Mouse (Mus musculus) lung, postnatal 0 days (tissue): ENCODE results near the gene Parp16. TPM values are rescaled to one million over a fixed set of nuclear protein-coding genes. Genes with fewer than 3 reads are reported as not detected.
A peak's percentile ranks its signal among the peaks of the same experiment; 100 is the strongest.

ENCODE experiments used
- ATAC-seq: fragments of 200-750 bp; cut with Nextera tagmentation; 2 replicates; pipeline ENCODE4 v1.8.0; 2017; ENCODE audit warnings: moderate library complexity
- DNase-seq: peaks from one replicate; pipeline ENCODE4 v3.0.0-alpha.2; 2016; ENCODE audit warnings: low spot score
- H3K27ac ChIP-seq: fragments of 300-500 bp; sonication (generic); 2 replicates; pipeline ENCODE4 v1.5.1; 2014; ENCODE audit warnings: antibody characterized with exemption, mild to moderate bottlenecking, low read length, mixed read lengths
- H3K27me3 ChIP-seq: fragments of 300-500 bp; sonication (generic); replicated peaks from 2 replicates; pipeline ENCODE4 v1.6.1; 2014; ENCODE audit warnings: low read length, mixed read lengths; ENCODE audit not compliant: insufficient read depth
- H3K36me3 ChIP-seq: fragments of 300-500 bp; sonication (generic); 2 replicates; pipeline ENCODE4 v1.6.1; 2014; ENCODE audit warnings: low read length, mixed read lengths; ENCODE audit not compliant: insufficient read depth
- H3K4me1 ChIP-seq: fragments of 300-500 bp; sonication (generic); 2 replicates; pipeline ENCODE4 v1.6.1; 2014; ENCODE audit warnings: antibody characterized with exemption, low read depth, low read length, mixed read lengths; ENCODE audit not compliant: insufficient read depth
- H3K4me2 ChIP-seq: fragments of 300-500 bp; sonication (generic); replicated peaks from 2 replicates; pipeline ENCODE4 v1.6.1; 2014; ENCODE audit warnings: low read depth, mild to moderate bottlenecking, low read length, moderate library complexity, mixed read lengths
- H3K4me3 ChIP-seq: fragments of 300-500 bp; sonication (generic); 2 replicates; pipeline ENCODE4 v1.5.1; 2014; ENCODE audit warnings: low read depth, low read length
- H3K9ac ChIP-seq: fragments of 300-500 bp; sonication (generic); replicated peaks from 2 replicates; pipeline ENCODE4 v1.6.1; 2014; ENCODE audit warnings: low read depth, mild to moderate bottlenecking
- H3K9me3 ChIP-seq: fragments of 300-500 bp; sonication (generic); 2 replicates; pipeline ENCODE4 v1.6.1; 2016; ENCODE audit warnings: low read length, mixed read lengths
- CTCF ChIP-seq: IDR thresholded peaks from 2 replicates; pipeline ENCODE4 v1.5.1; 2016; ENCODE audit warnings: antibody characterized with exemption, mild to moderate bottlenecking
- EP300 ChIP-seq: IDR thresholded peaks from 2 replicates; pipeline ENCODE4 v1.6.1; 2016; ENCODE audit warnings: antibody characterized with exemption, mild to moderate bottlenecking, control low read depth
- WGBS: fragments of 180-500 bp; shearing (Covaris S2); extraction: QIAGEN DNeasy Blood & Tissue Kit; methylation state at CpG from one replicate; pipeline ENCODE4 v1.1.7; 2014; 5-methylcytosine and 5-hydroxymethylcytosine counted together
- polyA plus RNA-seq: library from polyadenylated mRNA; unstranded; fragments of >200 nt; fragmentation: Nextera tagmentation; extraction: Ambion mirVana; gene quantifications from 2 replicates; pipeline ENCODE4 v1.2.1, GENCODE M21; 2015

The Parp16 gene
- polyA plus RNA-seq, 1 experiment from 2014 or later, result 5.3 TPM

- TF ChIP-seq CTCF (peak; percentile 84), EP300 (peak; percentile 79; the same call in 1 of the 2 replicates)
- Histone ChIP-seq H3K9ac (peak overlapping the region; percentile 30; the same call in 1 of the 2 replicates), H3K4me1 (peaks cover 4% of the 10 kb centered on the region; the same call in 1 of the 2 replicates), H3K36me3 (no peaks in the 10 kb centered on the region), H3K4me3 (peak overlapping the region; percentile 14; the same call in 1 of the 2 replicates), H3K27ac (peak overlapping the region; percentile 81), H3K27me3 (no peaks in the 10 kb centered on the region), H3K4me2 (peak overlapping the region; percentile 25; the same call in 1 of the 2 replicates), H3K9me3 (no peaks in the 10 kb centered on the region)
- 12% methylated on average over 26 of the region's 26 CpGs for WGBS
- DNase-seq (peak; percentile 92), ATAC-seq (peak; percentile 81)
These were observed 1.8 kb downstream of the Parp16 start for GRCm38 (mm10) chr9:65196738-65197569.

GRCm38 (mm10) chr9:65197826-65198225 is 2.7 kb downstream of the Parp16 start:
- Histone ChIP-seq H3K4me2 (no peak overlapping the region), H3K27ac (no peak overlapping the region), H3K4me3 (no peak overlapping the region), H3K9me3 (no peaks in the 10 kb centered on the region), H3K27me3 (no peaks in the 10 kb centered on the region), H3K4me1 (peaks cover 4% of the 10 kb centered on the region; the same call in 1 of the 2 replicates), H3K9ac (no peak overlapping the region), H3K36me3 (no peaks in the 10 kb centered on the region)
- ATAC-seq (no peak), DNase-seq (no peak)
- no peak for TF ChIP-seq CTCF
- TF ChIP-seq EP300, result no peak
- WGBS, result 86% methylated on average over 6 of the region's 6 CpGs

- no peak overlapping the region for H3K4me3 ChIP-seq
- H3K27me3 ChIP-seq, result no peaks in the 10 kb centered on the region
- no peak for TF ChIP-seq CTCF
- TF ChIP-seq EP300, result no peak
- H3K9ac ChIP-seq, result no peak overlapping the region
- peak overlapping the region; percentile 49 for H3K27ac ChIP-seq
- 23% methylated on average over 7 of the region's 7 CpGs for WGBS
- no peaks in the 10 kb centered on the region for H3K36me3 ChIP-seq
- no peak overlapping the region for H3K4me2 ChIP-seq
- ATAC-seq (no peak), DNase-seq (no peak)
- H3K9me3 ChIP-seq, result no peaks in the 10 kb centered on the region
- peaks cover 4% of the 10 kb centered on the region; the same call in 1 of the 2 replicates for H3K4me1 ChIP-seq
These were observed 4.6 kb downstream of the Parp16 start for GRCm38 (mm10) chr9:65199723-65200122.

- DNase-seq (peak; percentile 95), ATAC-seq (peak; percentile 18; the same call in 1 of the 2 replicates)
- Histone ChIP-seq H3K27me3 (no peaks in the 10 kb centered on the region), H3K9ac (no peak overlapping the region), H3K9me3 (no peaks in the 10 kb centered on the region), H3K36me3 (no peaks in the 10 kb centered on the region), H3K4me2 (no peak overlapping the region), H3K4me3 (no peak overlapping the region), H3K4me1 (peaks cover 4% of the 10 kb centered on the region; the same call in 1 of the 2 replicates), H3K27ac (peak overlapping the region; percentile 80)
- TF ChIP-seq CTCF (no peak), EP300 (no peak; the same call in 1 of the 2 replicates)
- 41% methylated on average over 1 of the region's 1 CpGs for WGBS
These were observed 5.5 kb downstream of the Parp16 start for GRCm38 (mm10) chr9:65200606-65201005.

GRCm38 (mm10) chr9:65201021-65201380 is 5.8 kb downstream of the Parp16 start:
- Histone ChIP-seq H3K36me3 (no peaks in the 10 kb centered on the region), H3K4me3 (no peak overlapping the region), H3K27ac (peak overlapping the region; percentile 80), H3K27me3 (no peaks in the 10 kb centered on the region), H3K4me1 (0 out of 2 replicates have a peak, but pooled peaks cover 2% of the 10 kb centered on the region), H3K9me3 (no peaks in the 10 kb centered on the region), H3K4me2 (no peak overlapping the region), H3K9ac (no peak overlapping the region)
- TF ChIP-seq EP300, result no peak
- no peak for TF ChIP-seq CTCF
- WGBS, result 53% methylated on average over 3 of the region's 3 CpGs
- peak; percentile 31 for DNase-seq
- ATAC-seq, result no peak

GRCm38 (mm10) chr9:65201381-65202164 is 6.4 kb downstream of the Parp16 start:
- peak overlapping the region; percentile 51 for H3K9ac ChIP-seq
- peak overlapping the region; percentile 38 for H3K4me3 ChIP-seq

More at GRCm38 (mm10) chr9:65201381-65202164, 6.4 kb downstream of the Parp16 start:
- peak; percentile 97 for DNase-seq
- H3K27me3 ChIP-seq, result no peaks in the 10 kb centered on the region
- H3K27ac ChIP-seq, result peak overlapping the region; percentile 80
- peak overlapping the region; percentile 63 for H3K4me2 ChIP-seq
- H3K36me3 ChIP-seq, result no peaks in the 10 kb centered on the region
- no peaks in the 10 kb centered on the region for H3K4me1 ChIP-seq
- TF ChIP-seq EP300, result peak; percentile 91; the same call in 1 of the 2 replicates
- no peak for TF ChIP-seq CTCF
- no peaks in the 10 kb centered on the region for H3K9me3 ChIP-seq
- ATAC-seq, result peak; percentile 91
- WGBS, result 1% methylated on average over 18 of the region's 18 CpGs
